Mouse (Mus musculus) embryonic facial prominence, embryonic 15.5 days (tissue): ENCODE results near the gene Tfdp1. TPM values are rescaled to one million over a fixed set of nuclear protein-coding genes. Genes with fewer than 3 reads are reported as not detected.

ENCODE experiments used
- ATAC-seq: fragments of 200-750 bp; cut with Nextera tagmentation; 2 replicates; pipeline ENCODE4 v1.8.0; 2017; ENCODE audit warnings: low read depth, moderate TSS enrichment; ENCODE audit not compliant: insufficient number of reproducible peaks, low FRiP score, low TSS enrichment
- H3K27ac ChIP-seq: fragments of 300-500 bp; sonication (generic); replicated peaks from 2 replicates; pipeline ENCODE4 v1.5.1; 2015; ENCODE audit warnings: mild to moderate bottlenecking, inconsistent platforms
- H3K27me3 ChIP-seq: fragments of 300-500 bp; sonication (generic); 2 replicates; pipeline ENCODE4 v1.6.1; 2015; ENCODE audit warnings: inconsistent platforms
- H3K36me3 ChIP-seq: fragments of 300-500 bp; sonication (generic); 2 replicates; pipeline ENCODE4 v1.6.1; 2015; ENCODE audit warnings: mild to moderate bottlenecking, inconsistent platforms
- H3K4me1 ChIP-seq: fragments of 300-500 bp; sonication (generic); 2 replicates; pipeline ENCODE4 v1.6.1; 2015; ENCODE audit warnings: inconsistent platforms
- H3K4me2 ChIP-seq: fragments of 300-500 bp; sonication (generic); replicated peaks from 2 replicates; pipeline ENCODE4 v1.6.1; 2015; ENCODE audit warnings: mild to moderate bottlenecking, inconsistent platforms
- H3K4me3 ChIP-seq: fragments of 300-500 bp; sonication (generic); replicated peaks from 2 replicates; pipeline ENCODE4 v1.5.1; 2015; ENCODE audit warnings: mild to moderate bottlenecking, inconsistent platforms
- H3K9ac ChIP-seq: fragments of 300-500 bp; sonication (generic); 2 replicates; pipeline ENCODE4 v1.6.1; 2015; ENCODE audit warnings: inconsistent platforms
- H3K9me3 ChIP-seq: fragments of 300-500 bp; sonication (generic); replicated peaks from 2 replicates; pipeline ENCODE4 v1.6.1; 2016; ENCODE audit warnings: inconsistent platforms
- WGBS: fragments of 180-500 bp; shearing (Covaris S2); methylation state at CpG from one replicate; pipeline ENCODE4 v1.1.7; 2015; 5-methylcytosine and 5-hydroxymethylcytosine counted together
- polyA plus RNA-seq: library from polyadenylated mRNA; unstranded; fragments of >200 nt; fragmentation: Nextera tagmentation; extraction: Ambion mirVana; gene quantifications from 2 replicates; pipeline ENCODE4 v1.2.1, GENCODE M21; 2015

The Tfdp1 gene
- polyA plus RNA-seq, 1 experiment from 2014 or later: 154 TPM

GRCm38 (mm10) chr8:13353155-13353833 lies 14.7 kb downstream of the Tfdp1 start:
- Histone ChIP-seq H3K4me2 (no peak overlapping the region), H3K4me1 (0 out of 2 replicates have a peak, but pooled peaks cover 8% of the 10 kb centered on the region), H3K4me3 (no peak overlapping the region), H3K9me3 (no peaks in the 10 kb centered on the region), H3K27me3 (no peaks in the 10 kb centered on the region), H3K27ac (no peak overlapping the region), H3K36me3 (peaks cover 93% of the 10 kb centered on the region), H3K9ac (no peak overlapping the region)
- no peak for ATAC-seq
- 79% methylated on average over 9 of the region's 9 CpGs for WGBS

GRCm38 (mm10) chr8:13353883-13354282 lies 15.3 kb downstream of the Tfdp1 start:
- no peaks in the 10 kb centered on the region for H3K9me3 ChIP-seq
- H3K27me3 ChIP-seq: no peaks in the 10 kb centered on the region
- H3K4me1 ChIP-seq: 0 out of 2 replicates have a peak, but pooled peaks cover 8% of the 10 kb centered on the region
- no peak overlapping the region for H3K4me2 ChIP-seq
- no peak overlapping the region for H3K9ac ChIP-seq
- H3K4me3 ChIP-seq: no peak overlapping the region
- no peak overlapping the region for H3K27ac ChIP-seq
- peaks cover 93% of the 10 kb centered on the region for H3K36me3 ChIP-seq
- no peak for ATAC-seq
- 75% methylated on average over 4 of the region's 4 CpGs for WGBS

GRCm38 (mm10) chr8:13356221-13356620 lies 17.7 kb downstream of the Tfdp1 start:
- ATAC-seq: no peak
- H3K4me2 ChIP-seq: no peak overlapping the region
- H3K4me3 ChIP-seq: no peak overlapping the region
- H3K4me1 ChIP-seq: 0 out of 2 replicates have a peak, but pooled peaks cover 4% of the 10 kb centered on the region
- no peak overlapping the region for H3K27ac ChIP-seq
- no peak overlapping the region for H3K9ac ChIP-seq
- H3K27me3 ChIP-seq: no peaks in the 10 kb centered on the region
- WGBS: 79% methylated on average over 6 of the region's 6 CpGs
- peaks cover 93% of the 10 kb centered on the region for H3K36me3 ChIP-seq
- H3K9me3 ChIP-seq: no peaks in the 10 kb centered on the region

GRCm38 (mm10) chr8:13356681-13357080 lies 18.1 kb downstream of the Tfdp1 start:
- Histone ChIP-seq H3K27me3 (no peaks in the 10 kb centered on the region), H3K9ac (no peak overlapping the region), H3K27ac (no peak overlapping the region), H3K9me3 (no peaks in the 10 kb centered on the region), H3K4me2 (no peak overlapping the region), H3K36me3 (peaks cover 93% of the 10 kb centered on the region), H3K4me3 (no peak overlapping the region), H3K4me1 (0 out of 2 replicates have a peak, but pooled peaks cover 4% of the 10 kb centered on the region)
- no peak for ATAC-seq
- whole genome bisulfite sequencing: 77% methylated on average over 10 of the region's 10 CpGs

- Histone ChIP-seq H3K9ac (no peak overlapping the region), H3K4me3 (no peak overlapping the region), H3K27ac (no peak overlapping the region), H3K36me3 (peaks cover 91% of the 10 kb centered on the region), H3K9me3 (no peaks in the 10 kb centered on the region), H3K4me2 (no peak overlapping the region), H3K27me3 (no peaks in the 10 kb centered on the region), H3K4me1 (no peaks in the 10 kb centered on the region)
- WGBS: 83% methylated on average over 7 of the region's 7 CpGs
- ATAC-seq: no peak
These were observed 21.7 kb downstream of the Tfdp1 start for GRCm38 (mm10) chr8:13360213-13360612.

- H3K4me3 ChIP-seq: no peak overlapping the region
- H3K9me3 ChIP-seq: no peaks in the 10 kb centered on the region
- H3K4me1 ChIP-seq: no peaks in the 10 kb centered on the region
- peaks cover 92% of the 10 kb centered on the region for H3K36me3 ChIP-seq
- no peaks in the 10 kb centered on the region for H3K27me3 ChIP-seq
- no peak overlapping the region for H3K27ac ChIP-seq
- no peak overlapping the region for H3K9ac ChIP-seq
- H3K4me2 ChIP-seq: no peak overlapping the region
- 97% methylated on average over 6 of the region's 6 CpGs for WGBS
- ATAC-seq: no peak
These were observed 23.3 kb downstream of the Tfdp1 start for GRCm38 (mm10) chr8:13361865-13362264.

GRCm38 (mm10) chr8:13373151-13373662 lies 34.7 kb downstream of the Tfdp1 start:
- Histone ChIP-seq H3K4me1 (no peaks in the 10 kb centered on the region), H3K4me2 (no peak overlapping the region), H3K27me3 (no peaks in the 10 kb centered on the region), H3K9me3 (no peaks in the 10 kb centered on the region), H3K9ac (no peak overlapping the region), H3K36me3 (peaks cover 88% of the 10 kb centered on the region), H3K4me3 (no peak overlapping the region), H3K27ac (no peak overlapping the region)
- ATAC-seq: no peak
- 82% methylated on average over 8 of the region's 8 CpGs for WGBS

- H3K4me3 ChIP-seq: no peak overlapping the region
- no peak overlapping the region for H3K27ac ChIP-seq
- ATAC-seq: no peak
- 88% methylated on average over 7 of the region's 7 CpGs for WGBS
- no peaks in the 10 kb centered on the region for H3K4me1 ChIP-seq
- H3K36me3 ChIP-seq: peaks cover 25% of the 10 kb centered on the region
- H3K9me3 ChIP-seq: no peaks in the 10 kb centered on the region
- H3K9ac ChIP-seq: no peak overlapping the region
- no peaks in the 10 kb centered on the region for H3K27me3 ChIP-seq
- no peak overlapping the region for H3K4me2 ChIP-seq
These were observed 43.1 kb downstream of the Tfdp1 start for GRCm38 (mm10) chr8:13381630-13382029.

GRCm38 (mm10) chr8:13382536-13382935 lies 44.0 kb downstream of the Tfdp1 start:
- Histone ChIP-seq H3K9me3 (no peaks in the 10 kb centered on the region), H3K27ac (no peak overlapping the region), H3K4me2 (no peak overlapping the region), H3K27me3 (no peaks in the 10 kb centered on the region), H3K9ac (no peak overlapping the region), H3K4me1 (no peaks in the 10 kb centered on the region), H3K4me3 (no peak overlapping the region), H3K36me3 (peaks cover 19% of the 10 kb centered on the region)
- 87% methylated on average over 3 of the region's 3 CpGs for WGBS
- no peak for ATAC-seq

- 86% methylated on average over 4 of the region's 4 CpGs for WGBS
- Histone ChIP-seq H3K36me3 (peaks cover 18% of the 10 kb centered on the region), H3K9me3 (no peaks in the 10 kb centered on the region), H3K4me3 (no peak overlapping the region), H3K27me3 (no peaks in the 10 kb centered on the region), H3K9ac (no peak overlapping the region), H3K27ac (no peak overlapping the region), H3K4me1 (no peaks in the 10 kb centered on the region), H3K4me2 (no peak overlapping the region)
- no peak for ATAC-seq
These were observed 44.4 kb downstream of the Tfdp1 start for GRCm38 (mm10) chr8:13382999-13383398.

GRCm38 (mm10) chr8:13386366-13386765 lies 47.8 kb downstream of the Tfdp1 start:
- no peak overlapping the region for H3K9ac ChIP-seq

GRCm38 (mm10) chr8:13387728-13388127 lies 49.2 kb downstream of the Tfdp1 start:
- H3K27me3 ChIP-seq: no peaks in the 10 kb centered on the region
- no peak overlapping the region for H3K27ac ChIP-seq
- ATAC-seq: no peak
- no peaks in the 10 kb centered on the region for H3K4me1 ChIP-seq
- H3K4me3 ChIP-seq: no peak overlapping the region
- H3K9ac ChIP-seq: no peak overlapping the region
- H3K36me3 ChIP-seq: no peaks in the 10 kb centered on the region
- no peak overlapping the region for H3K4me2 ChIP-seq
- 72% methylated on average over 8 of the region's 8 CpGs for WGBS
- no peaks in the 10 kb centered on the region for H3K9me3 ChIP-seq

More at GRCm38 (mm10) chr8:13386366-13386765, 47.8 kb downstream of the Tfdp1 start:
- 69% methylated on average over 13 of the region's 13 CpGs for WGBS
- Histone ChIP-seq H3K4me1 (no peaks in the 10 kb centered on the region), H3K27me3 (no peaks in the 10 kb centered on the region), H3K27ac (no peak overlapping the region), H3K9me3 (no peaks in the 10 kb centered on the region), H3K4me3 (no peak overlapping the region), H3K36me3 (no peaks in the 10 kb centered on the region), H3K4me2 (no peak overlapping the region)
- no peak for ATAC-seq
